Mouse (Mus musculus) testis, adult 2 months (tissue): ENCODE data around the gene Fbxo24. TPM values are rescaled to one million over a fixed set of nuclear protein-coding genes. Genes with fewer than 3 reads are reported as not detected.

Experiments
- H3K27ac ChIP-seq: fragments of 200-500 bp; 2 replicates; pipeline ENCODE4 v1.5.1; 2012; ENCODE audit warnings: low read depth, low read length; ENCODE audit not compliant: control insufficient read depth, insufficient read depth
- H3K27me3 ChIP-seq: fragments of 200-500 bp; 2 replicates; pipeline ENCODE4 v1.6.1; 2012; ENCODE audit warnings: mild to moderate bottlenecking, low read length, moderate library complexity; ENCODE audit not compliant: control insufficient read depth, insufficient read depth
- H3K36me3 ChIP-seq: fragments of 200-500 bp; 2 replicates; pipeline ENCODE4 v1.6.1; 2012; ENCODE audit warnings: mild to moderate bottlenecking, low read length; ENCODE audit not compliant: control insufficient read depth, insufficient read depth
- H3K4me1 ChIP-seq: fragments of 200-500 bp; 2 replicates; pipeline ENCODE4 v1.6.1; 2012; ENCODE audit warnings: low read length; ENCODE audit not compliant: control insufficient read depth, insufficient read depth
- H3K4me3 ChIP-seq: fragments of 200-500 bp; 2 replicates; pipeline ENCODE4 v1.5.1; 2012; ENCODE audit warnings: low read depth, mild to moderate bottlenecking, low read length, moderate library complexity, mixed read lengths; ENCODE audit not compliant: control insufficient read depth
- CTCF ChIP-seq: fragments of 200-500 bp; IDR thresholded peaks from 2 replicates; pipeline ENCODE4 v1.5.1; 2012; ENCODE audit warnings: low read depth, mild to moderate bottlenecking, inconsistent platforms, low read length, moderate library complexity; ENCODE audit not compliant: control insufficient read depth, insufficient read depth, insufficient replicate concordance
- POLR2A ChIP-seq: fragments of 200-500 bp; IDR thresholded peaks from 2 replicates; pipeline ENCODE4 v1.6.1; 2012; ENCODE audit warnings: low read depth, mild to moderate bottlenecking, inconsistent platforms, low read length, moderate library complexity; ENCODE audit not compliant: control insufficient read depth
- polyA plus RNA-seq: library from polyadenylated mRNA; depleted of rRNA; stranded (reverse); fragments of >200 nt; gene quantifications from 2 replicates; pipeline ENCODE4 v1.2.3, GENCODE M21; 2012

The Fbxo24 gene
- polyA plus RNA-seq, 1 experiment, result 181 TPM

- Histone ChIP-seq H3K27me3 (no peaks in the 10 kb centered on the region), H3K4me3 (peak overlapping the region; percentile 61), H3K4me1 (peaks cover 26% of the 10 kb centered on the region), H3K27ac (peak overlapping the region; percentile 80), H3K36me3 (no peaks in the 10 kb centered on the region)
- TF ChIP-seq POLR2A, result no peak
- no peak for TF ChIP-seq CTCF
These were observed 18.1 kb downstream of the Fbxo24 start for GRCm38 (mm10) chr5:137610548-137611244.

GRCm38 (mm10) chr5:137610056-137610455 lies 18.7 kb downstream of the Fbxo24 start:
- Histone ChIP-seq H3K4me3 (peak overlapping the region; percentile 61), H3K27ac (peak overlapping the region; percentile 49; the same call in 1 of the 2 replicates), H3K27me3 (no peaks in the 10 kb centered on the region), H3K4me1 (peaks cover 26% of the 10 kb centered on the region), H3K36me3 (no peaks in the 10 kb centered on the region)
- no peak for TF ChIP-seq CTCF
- no peak for TF ChIP-seq POLR2A

- Histone ChIP-seq H3K4me1 (peaks cover 26% of the 10 kb centered on the region), H3K4me3 (peak overlapping the region; percentile 30)
These were observed 19.5 kb downstream of the Fbxo24 start for GRCm38 (mm10) chr5:137609292-137609691.

GRCm38 (mm10) chr5:137608654-137609190 lies 20.1 kb downstream of the Fbxo24 start:
- TF ChIP-seq POLR2A (no peak), CTCF (no peak)
- H3K4me1 ChIP-seq, result peaks cover 26% of the 10 kb centered on the region
- no peak overlapping the region for H3K27ac ChIP-seq
- peak overlapping the region; percentile 50 for H3K4me3 ChIP-seq
- H3K27me3 ChIP-seq, result no peaks in the 10 kb centered on the region
- H3K36me3 ChIP-seq, result no peaks in the 10 kb centered on the region

More at GRCm38 (mm10) chr5:137609292-137609691, 19.5 kb downstream of the Fbxo24 start:
- TF ChIP-seq CTCF (no peak), POLR2A (no peak)
- Histone ChIP-seq H3K27me3 (no peaks in the 10 kb centered on the region), H3K36me3 (no peaks in the 10 kb centered on the region), H3K27ac (no peak overlapping the region)

- Histone ChIP-seq H3K4me3 (peak overlapping the region; percentile 50), H3K36me3 (no peaks in the 10 kb centered on the region), H3K27me3 (no peaks in the 10 kb centered on the region), H3K27ac (no peak overlapping the region), H3K4me1 (peaks cover 26% of the 10 kb centered on the region)
- TF ChIP-seq POLR2A (no peak), CTCF (no peak)
These were observed 20.7 kb downstream of the Fbxo24 start for GRCm38 (mm10) chr5:137607860-137608653.

GRCm38 (mm10) chr5:137601365-137601729 lies 27.5 kb downstream of the Fbxo24 start:
- Histone ChIP-seq H3K27ac (peak overlapping the region; percentile 99), H3K4me3 (peak overlapping the region; percentile 96), H3K36me3 (no peaks in the 10 kb centered on the region), H3K27me3 (no peaks in the 10 kb centered on the region), H3K4me1 (peaks cover 15% of the 10 kb centered on the region)
- TF ChIP-seq POLR2A (no peak), CTCF (no peak)

GRCm38 (mm10) chr5:137600619-137601364 lies 28.0 kb downstream of the Fbxo24 start, which contains the start of gene Mospd3:
TSS of gene Mospd3 (minus strand) at chr5:137601058.
- no peak; the same call in none of the 2 replicates for TF ChIP-seq POLR2A
- TF ChIP-seq CTCF, result no peak
- no peaks in the 10 kb centered on the region for H3K27me3 ChIP-seq
- no peaks in the 10 kb centered on the region for H3K36me3 ChIP-seq
- H3K4me3 ChIP-seq, result peak within 1 kb of the TSS; percentile 96
- peaks cover 15% of the 10 kb centered on the region for H3K4me1 ChIP-seq
- H3K27ac ChIP-seq, result peak within 1 kb of the TSS; percentile 99
